Mouse (Mus musculus): ENCODE results near the gene Dapk1. TPM values are rescaled to one million over a fixed set of nuclear protein-coding genes. Genes with fewer than 3 reads are reported as not detected.

Dapk1 gene
- 34.1 and 43.3 TPM in 2 replicates for polyA plus RNA-seq (2014; fragmentation: Nextera tagmentation; extraction: Ambion mirVana)

DNA sequence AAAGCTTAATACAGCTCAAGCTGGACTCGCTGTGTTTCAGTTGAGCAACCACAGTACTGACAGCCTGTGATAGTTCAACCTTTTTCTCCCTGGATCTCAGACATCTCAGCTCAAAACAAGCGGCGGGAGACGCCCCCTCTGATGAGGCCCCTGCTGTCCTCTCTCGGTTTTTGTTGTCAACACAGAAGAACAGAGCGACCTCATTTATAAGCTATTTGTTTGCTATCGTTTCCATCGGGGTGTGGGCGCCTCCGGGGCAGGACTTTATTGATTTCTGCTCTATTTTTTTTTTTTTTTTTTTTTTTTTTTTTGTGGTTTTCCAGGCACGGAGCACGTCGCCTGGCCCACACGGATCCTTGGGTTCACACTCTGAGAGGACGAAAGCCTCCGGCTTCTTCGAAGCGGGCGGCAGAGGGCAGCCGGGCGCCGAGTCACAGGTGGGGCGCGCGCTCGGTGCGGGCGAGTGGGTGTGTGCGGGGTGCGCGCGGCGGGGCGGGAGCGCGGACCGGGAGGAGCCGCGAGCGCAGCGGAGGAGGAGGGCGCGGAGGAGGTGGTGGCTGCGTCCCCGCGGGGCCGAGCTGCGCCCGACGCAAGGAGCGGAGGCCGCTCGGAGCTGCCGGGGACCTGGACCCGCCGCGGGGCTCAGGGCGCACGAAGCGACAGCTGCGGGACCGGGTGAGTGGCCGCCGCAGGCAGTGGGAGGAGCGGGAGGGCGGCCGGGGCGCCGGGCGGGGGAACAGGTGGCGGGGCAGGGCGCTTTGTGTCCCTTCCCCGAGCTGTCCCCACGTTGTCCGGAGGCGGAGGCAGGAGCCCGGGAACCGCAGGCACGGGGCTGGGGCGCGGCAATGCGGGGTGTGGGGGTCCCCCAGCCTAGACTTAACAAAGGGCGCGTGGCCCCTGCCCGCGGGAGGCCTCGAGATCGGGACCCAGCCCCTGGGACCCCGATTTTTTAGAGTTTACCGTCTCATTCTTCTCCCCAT is at the start of gene Dapk1:
Dapk1 (plus strand) TSS at position 512 of the 980 bp plus-strand sequence.
- DNase-seq (ENCODE audit: low spot score) = peak; percentile 91
- H3K27ac ChIP-seq (ENCODE audit: low read depth, low read length) = peak within 1 kb of the TSS; percentile 95
- under 1% methylated on average over 72 of the region's 90 CpGs for WGBS
- H3K4me2 ChIP-seq (ENCODE audit: low read length) = peak within 1 kb of the TSS; percentile 69
- H3K9ac ChIP-seq (ENCODE audit: low read length) = peak within 1 kb of the TSS; percentile 96
- no peaks in the 10 kb centered on the region; the same call in 1 of the 2 replicates for H3K36me3 ChIP-seq (ENCODE audit: control insufficient read depth, insufficient read depth, low read length)
- peaks cover 10% of the 10 kb centered on the region; the same call in 1 of the 2 replicates for H3K4me1 ChIP-seq (ENCODE audit: control insufficient read depth, insufficient read depth, low read length)
- ATAC-seq = peak; percentile 88
- no peaks in the 10 kb centered on the region for H3K9me3 ChIP-seq (replicated peaks; ENCODE audit: control insufficient read depth, low read length)
- no peaks in the 10 kb centered on the region for H3K27me3 ChIP-seq (replicated peaks; ENCODE audit: control insufficient read depth, insufficient read depth, low read length)
- peak within 1 kb of the TSS; percentile 83 for H3K4me3 ChIP-seq (ENCODE audit: low read depth, low read length)

DNA sequence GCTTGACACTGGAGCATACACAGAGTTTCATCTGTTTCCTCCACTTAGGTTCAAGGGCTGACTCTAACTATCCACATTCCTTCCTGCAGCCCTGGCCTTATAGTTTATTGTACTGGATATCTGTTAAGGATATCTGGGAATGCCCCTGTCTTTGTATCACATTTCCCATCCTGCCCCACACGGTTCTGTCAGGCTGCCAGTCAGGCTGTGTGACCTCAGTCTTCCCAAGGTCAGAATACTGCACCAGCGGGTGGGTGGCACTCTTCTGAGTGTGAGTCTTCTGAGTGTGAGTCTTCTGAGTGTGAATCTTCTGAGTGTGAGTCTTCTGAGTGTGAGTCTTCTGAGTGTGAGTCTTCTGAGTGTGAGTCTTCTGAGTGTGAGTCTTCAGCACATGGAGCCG is 48.4 kb upstream of the Dapk1 start:
- DNase-seq (ENCODE audit: low spot score) (no peak), ATAC-seq (no peak)
- WGBS = 81% methylated on average over 3 of the region's 3 CpGs
- no peak overlapping the region for H3K4me2 ChIP-seq (ENCODE audit: low read length)
- no peaks in the 10 kb centered on the region for H3K27me3 ChIP-seq (replicated peaks; ENCODE audit: control insufficient read depth, insufficient read depth, low read length)
- H3K27ac ChIP-seq (ENCODE audit: low read depth, low read length) = no peak overlapping the region
- no peaks in the 10 kb centered on the region for H3K4me1 ChIP-seq (ENCODE audit: control insufficient read depth, insufficient read depth, low read length)
- no peaks in the 10 kb centered on the region for H3K36me3 ChIP-seq (ENCODE audit: control insufficient read depth, insufficient read depth, low read length)
- no peak overlapping the region for H3K9ac ChIP-seq (ENCODE audit: low read length)
- H3K9me3 ChIP-seq (replicated peaks; ENCODE audit: control insufficient read depth, low read length) = no peaks in the 10 kb centered on the region
- no peak overlapping the region for H3K4me3 ChIP-seq (ENCODE audit: low read depth, low read length)

DNA sequence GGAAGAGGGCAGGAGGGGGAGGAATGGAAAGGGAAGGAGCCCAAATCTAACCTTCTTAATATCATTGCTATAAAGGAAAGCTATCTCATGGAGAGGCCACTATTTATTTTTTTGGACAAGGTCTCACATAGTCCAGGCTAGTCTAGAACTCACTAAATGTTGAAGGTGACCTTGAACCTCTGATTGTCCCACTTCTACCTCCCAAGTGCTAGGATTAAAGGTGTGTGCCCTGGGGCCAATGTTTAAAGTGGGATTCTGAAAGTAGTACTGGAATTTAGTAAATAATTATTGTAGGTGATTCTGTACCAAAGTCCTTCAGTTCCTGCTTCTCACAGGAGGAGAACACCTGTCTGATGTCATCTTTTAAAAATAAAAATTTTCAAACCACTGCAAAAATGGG is 45.3 kb upstream of the Dapk1 start:
- DNase-seq (ENCODE audit: low spot score) (no peak), ATAC-seq (no peak)
- Histone ChIP-seq H3K4me1 (ENCODE audit: control insufficient read depth, insufficient read depth, low read length) (no peaks in the 10 kb centered on the region), H3K4me3 (ENCODE audit: low read depth, low read length) (no peak overlapping the region), H3K27me3 (replicated peaks; ENCODE audit: control insufficient read depth, insufficient read depth, low read length) (no peaks in the 10 kb centered on the region), H3K4me2 (ENCODE audit: low read length) (no peak overlapping the region), H3K27ac (ENCODE audit: low read depth, low read length) (no peak overlapping the region), H3K9me3 (replicated peaks; ENCODE audit: control insufficient read depth, low read length) (no peaks in the 10 kb centered on the region), H3K36me3 (ENCODE audit: control insufficient read depth, insufficient read depth, low read length) (no peaks in the 10 kb centered on the region), H3K9ac (ENCODE audit: low read length) (no peak overlapping the region)

DNA sequence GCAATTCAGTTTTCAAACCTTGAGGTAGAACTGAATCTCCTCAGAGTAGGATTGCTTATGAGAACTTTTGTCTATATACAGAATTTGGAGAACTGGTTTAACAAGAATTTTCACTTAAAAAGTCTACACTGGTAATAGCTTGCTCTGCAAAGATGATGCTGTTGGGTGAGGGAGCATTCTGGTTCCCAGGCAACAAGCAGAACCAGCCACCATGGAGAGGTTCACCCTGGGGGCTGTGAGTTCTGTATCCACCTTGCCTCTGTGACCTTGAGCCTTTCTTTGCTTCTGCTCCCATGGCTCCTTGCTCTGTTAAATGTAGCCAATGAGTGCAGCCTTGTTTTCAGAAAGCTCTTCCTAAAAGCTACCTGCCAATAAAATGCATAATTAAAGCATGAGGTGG is 44.8 kb upstream of the Dapk1 start:
- no peaks in the 10 kb centered on the region for H3K27me3 ChIP-seq (replicated peaks; ENCODE audit: control insufficient read depth, insufficient read depth, low read length)
- DNase-seq (ENCODE audit: low spot score) (no peak), ATAC-seq (no peak)

DNA sequence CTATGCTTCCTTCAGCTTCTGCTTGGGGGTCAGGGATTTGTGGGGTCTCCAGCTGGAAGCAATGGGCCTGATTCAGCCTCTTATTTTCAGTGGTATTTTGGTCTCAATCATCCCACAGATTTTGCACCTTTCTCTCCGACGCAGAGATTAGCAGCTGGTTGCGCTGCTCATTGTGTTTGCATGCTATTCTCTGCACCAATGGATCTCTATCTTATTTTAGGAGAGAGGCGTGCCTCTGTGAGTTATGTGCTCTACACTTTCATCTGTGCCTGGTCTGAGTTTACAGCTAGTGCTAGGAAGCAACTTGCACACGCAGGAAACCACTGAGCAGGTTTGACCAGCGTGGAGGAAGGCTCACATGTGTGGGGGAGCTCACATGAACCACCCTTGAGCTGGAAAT is 37.4 kb upstream of the Dapk1 start:
- Histone ChIP-seq H3K4me1 (ENCODE audit: control insufficient read depth, insufficient read depth, low read length) (no peaks in the 10 kb centered on the region), H3K9ac (ENCODE audit: low read length) (no peak overlapping the region), H3K4me2 (ENCODE audit: low read length) (no peak overlapping the region), H3K27me3 (replicated peaks; ENCODE audit: control insufficient read depth, insufficient read depth, low read length) (no peaks in the 10 kb centered on the region), H3K4me3 (ENCODE audit: low read depth, low read length) (no peak overlapping the region), H3K36me3 (ENCODE audit: control insufficient read depth, insufficient read depth, low read length) (no peaks in the 10 kb centered on the region), H3K27ac (ENCODE audit: low read depth, low read length) (no peak overlapping the region), H3K9me3 (replicated peaks; ENCODE audit: control insufficient read depth, low read length) (no peaks in the 10 kb centered on the region)
- 75% methylated on average over 6 of the region's 6 CpGs for WGBS
- DNase-seq (ENCODE audit: low spot score) (no peak), ATAC-seq (no peak)

More for the DNA sequence above, 44.8 kb upstream of the Dapk1 start:
- Histone ChIP-seq H3K4me1 (ENCODE audit: control insufficient read depth, insufficient read depth, low read length) (no peaks in the 10 kb centered on the region), H3K4me2 (ENCODE audit: low read length) (no peak overlapping the region), H3K27ac (ENCODE audit: low read depth, low read length) (no peak overlapping the region), H3K4me3 (ENCODE audit: low read depth, low read length) (no peak overlapping the region), H3K9ac (ENCODE audit: low read length) (no peak overlapping the region), H3K36me3 (ENCODE audit: control insufficient read depth, insufficient read depth, low read length) (no peaks in the 10 kb centered on the region), H3K9me3 (replicated peaks; ENCODE audit: control insufficient read depth, low read length) (no peaks in the 10 kb centered on the region)

DNA sequence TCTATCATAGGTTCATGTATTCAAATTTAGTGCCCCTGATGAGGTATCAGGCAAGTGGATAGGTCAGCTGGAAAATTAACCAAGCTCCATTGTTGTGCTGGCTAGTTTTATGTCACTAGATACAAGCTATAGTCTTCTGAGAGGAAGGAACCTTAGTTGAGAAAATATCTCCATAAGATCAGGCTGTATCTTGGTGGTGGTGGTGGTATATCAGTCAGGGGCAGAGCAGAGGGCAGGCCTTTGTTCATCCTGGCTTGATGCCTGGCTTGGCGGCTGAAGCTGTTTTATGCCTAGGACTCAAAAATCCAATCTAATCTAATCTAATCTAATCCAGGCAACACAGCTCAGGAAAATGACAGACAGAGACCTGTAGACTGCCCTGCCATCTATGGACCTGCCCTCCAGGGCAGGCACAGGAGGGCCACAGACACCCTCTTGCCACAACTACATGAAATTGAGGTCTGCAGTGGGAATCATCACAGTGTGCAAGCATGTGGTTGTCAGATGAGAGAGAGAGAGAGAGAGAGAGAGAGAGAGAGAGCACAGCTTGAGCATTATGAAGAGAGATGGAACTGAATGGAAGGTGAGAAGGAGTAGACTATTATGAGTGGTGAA is 32.7 kb upstream of the Dapk1 start:
- H3K4me1 ChIP-seq (ENCODE audit: control insufficient read depth, insufficient read depth, low read length) = no peaks in the 10 kb centered on the region
- H3K9me3 ChIP-seq (replicated peaks; ENCODE audit: control insufficient read depth, low read length) = no peaks in the 10 kb centered on the region
- ATAC-seq (no peak), DNase-seq (ENCODE audit: low spot score) (no peak)
- 94% methylated on average over 1 of the region's 1 CpGs for WGBS
- no peak overlapping the region for H3K4me3 ChIP-seq (ENCODE audit: low read depth, low read length)
- H3K36me3 ChIP-seq (ENCODE audit: control insufficient read depth, insufficient read depth, low read length) = no peaks in the 10 kb centered on the region
- H3K4me2 ChIP-seq (ENCODE audit: low read length) = no peak overlapping the region
- H3K9ac ChIP-seq (ENCODE audit: low read length) = no peak overlapping the region
- no peaks in the 10 kb centered on the region for H3K27me3 ChIP-seq (replicated peaks; ENCODE audit: control insufficient read depth, insufficient read depth, low read length)
- H3K27ac ChIP-seq (ENCODE audit: low read depth, low read length) = no peak overlapping the region

DNA sequence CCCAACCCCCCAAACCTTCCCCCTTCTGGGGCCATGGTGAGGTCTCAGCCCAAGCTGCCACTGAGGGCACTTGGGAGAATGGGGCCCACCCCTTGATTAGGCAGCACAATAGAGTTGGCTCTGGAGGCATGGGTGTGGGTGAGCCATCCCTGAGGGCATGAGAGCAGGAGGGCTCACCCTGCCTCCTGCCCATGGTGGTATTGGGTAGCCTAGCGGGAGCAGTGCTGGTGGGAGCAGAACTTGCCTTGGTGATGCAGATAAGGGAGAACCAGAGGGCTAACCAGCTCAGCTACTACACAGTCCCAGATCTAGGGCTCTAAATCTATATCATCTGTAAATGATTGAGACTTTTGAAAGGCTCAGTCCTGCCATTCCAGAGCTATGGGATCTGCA is 32.2 kb upstream of the Dapk1 start:
- WGBS = 86% methylated on average over 1 of the region's 1 CpGs
- Histone ChIP-seq H3K4me3 (ENCODE audit: low read depth, low read length) (no peak overlapping the region), H3K27ac (ENCODE audit: low read depth, low read length) (no peak overlapping the region), H3K36me3 (ENCODE audit: control insufficient read depth, insufficient read depth, low read length) (no peaks in the 10 kb centered on the region), H3K27me3 (replicated peaks; ENCODE audit: control insufficient read depth, insufficient read depth, low read length) (no peaks in the 10 kb centered on the region), H3K4me2 (ENCODE audit: low read length) (no peak overlapping the region), H3K4me1 (ENCODE audit: control insufficient read depth, insufficient read depth, low read length) (no peaks in the 10 kb centered on the region), H3K9ac (ENCODE audit: low read length) (no peak overlapping the region), H3K9me3 (replicated peaks; ENCODE audit: control insufficient read depth, low read length) (no peaks in the 10 kb centered on the region)
- DNase-seq (ENCODE audit: low spot score) = no peak
- ATAC-seq = no peak

DNA sequence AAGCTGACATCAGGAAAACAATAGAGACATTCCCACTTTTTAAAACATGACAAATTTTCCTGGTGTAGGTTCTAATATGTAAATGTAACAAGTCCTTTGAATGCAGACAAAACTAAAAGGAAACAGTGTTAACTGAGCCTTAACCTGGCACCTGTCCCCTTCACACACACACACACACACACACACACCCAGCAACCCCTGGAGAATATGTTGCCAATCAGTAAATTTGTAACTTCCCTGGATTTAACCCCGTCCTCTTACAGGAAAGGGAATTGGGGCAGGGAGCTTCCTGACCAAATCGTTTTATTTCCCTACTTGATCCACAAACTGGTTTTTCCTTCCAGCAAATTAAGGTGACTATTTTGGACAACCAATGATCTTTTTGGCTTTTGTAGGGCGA is 28.2 kb upstream of the Dapk1 start:
- Histone ChIP-seq H3K36me3 (ENCODE audit: control insufficient read depth, insufficient read depth, low read length) (no peaks in the 10 kb centered on the region), H3K27me3 (replicated peaks; ENCODE audit: control insufficient read depth, insufficient read depth, low read length) (no peaks in the 10 kb centered on the region), H3K4me2 (ENCODE audit: low read length) (no peak overlapping the region), H3K4me1 (ENCODE audit: control insufficient read depth, insufficient read depth, low read length) (no peaks in the 10 kb centered on the region), H3K9ac (ENCODE audit: low read length) (no peak overlapping the region), H3K9me3 (replicated peaks; ENCODE audit: control insufficient read depth, low read length) (no peaks in the 10 kb centered on the region), H3K27ac (ENCODE audit: low read depth, low read length) (no peak overlapping the region), H3K4me3 (ENCODE audit: low read depth, low read length) (no peak overlapping the region)
- no peak for ATAC-seq
- WGBS = 76% methylated on average over 3 of the region's 3 CpGs
- no peak for DNase-seq (ENCODE audit: low spot score)

DNA sequence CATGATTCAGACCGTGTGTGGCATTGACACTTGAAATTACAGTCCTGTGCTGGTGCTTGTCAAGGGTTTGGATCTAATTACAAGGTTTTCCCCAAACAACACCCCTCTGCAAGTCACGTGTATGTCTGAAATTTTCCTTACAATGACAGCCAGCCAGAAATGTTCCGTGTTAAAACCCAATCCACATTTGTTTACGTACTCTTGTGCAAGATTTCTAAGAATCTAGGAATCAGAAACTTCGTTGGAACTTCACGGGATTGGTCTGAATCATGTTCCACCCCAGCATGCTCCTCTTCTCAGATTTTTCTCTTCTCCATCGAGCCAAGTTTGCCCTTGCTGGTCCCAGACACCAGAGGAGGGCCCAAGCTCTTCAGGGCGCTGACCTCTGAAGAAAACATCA is 27.8 kb upstream of the Dapk1 start:
- Histone ChIP-seq H3K27me3 (replicated peaks; ENCODE audit: control insufficient read depth, insufficient read depth, low read length) (no peaks in the 10 kb centered on the region), H3K27ac (ENCODE audit: low read depth, low read length) (no peak overlapping the region), H3K4me2 (ENCODE audit: low read length) (no peak overlapping the region), H3K9ac (ENCODE audit: low read length) (no peak overlapping the region), H3K4me1 (ENCODE audit: control insufficient read depth, insufficient read depth, low read length) (no peaks in the 10 kb centered on the region), H3K4me3 (ENCODE audit: low read depth, low read length) (no peak overlapping the region), H3K36me3 (ENCODE audit: control insufficient read depth, insufficient read depth, low read length) (no peaks in the 10 kb centered on the region), H3K9me3 (replicated peaks; ENCODE audit: control insufficient read depth, low read length) (no peaks in the 10 kb centered on the region)
- no peak for ATAC-seq
- 78% methylated on average over 8 of the region's 8 CpGs for WGBS
- DNase-seq (ENCODE audit: low spot score) = no peak

Data from forebrain, embryonic 14.5 days (tissue).